Comparison of ENCODE assay signal across 22 mouse cellular contexts in the genomic region with DNA sequence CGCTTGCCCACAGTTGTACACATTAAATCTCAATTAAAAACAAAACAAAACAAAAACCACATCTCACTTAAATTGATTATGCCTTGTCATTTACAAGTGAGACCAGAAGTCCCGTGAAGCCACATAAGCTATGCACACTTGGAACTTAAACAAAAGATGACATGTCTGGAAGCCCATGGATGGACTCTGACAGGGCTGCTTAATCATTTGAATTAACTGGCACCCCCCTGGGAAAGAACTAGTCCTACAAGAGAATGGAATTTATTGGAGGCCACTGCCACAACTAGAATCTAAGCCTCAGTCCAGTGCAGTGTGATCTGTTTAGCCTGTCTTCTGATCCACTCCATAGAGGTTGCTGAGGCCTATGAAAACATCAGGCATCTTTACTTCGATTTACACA. TPM values are rescaled to one million over a fixed set of nuclear protein-coding genes. Genes with fewer than 3 reads are reported as not detected.
DNase-seq lines count a peak whose midpoint lies in the region; ATAC-seq lines count a peak whose summit lies in the region.
"Had no signal": no experiment of that assay in that cellular context is flagged by ENCODE, and none has a peak within 500 bp of the region (broad histone marks: within the 10 kb centered on the region; RNA-seq: fewer than 3 reads in every experiment).

No protein-coding gene starts in this region.

- H3K36me3 ChIP-seq in forebrain, embryonic 11.5 days (ENCODE audit: control insufficient read depth, insufficient read depth, low read length): no peaks in the 10 kb centered on the region
- H3K36me3 ChIP-seq in forebrain, embryonic 12.5 days (replicated peaks): no peaks in the 10 kb centered on the region
- no peaks in the 10 kb centered on the region for H3K36me3 ChIP-seq in midbrain, embryonic 10.5 days
- no peaks in the 10 kb centered on the region for H3K36me3 ChIP-seq in midbrain, embryonic 15.5 days (replicated peaks)
- H3K36me3 ChIP-seq in intestine, embryonic 15.5 days: no peaks in the 10 kb centered on the region
- H3K36me3 ChIP-seq: embryonic facial prominence, embryonic 13.5 days; heart, embryonic 10.5 days had no signal

- DNase-seq in forebrain, embryonic 11.5 days (ENCODE audit: low spot score): peak; percentile 46
- DNase-seq in midbrain, embryonic 10.5 days (ENCODE audit: low spot score): no peak
- peak; percentile 54 for DNase-seq in retina, embryonic 14.5 days (ENCODE audit: low spot score)
- DNase-seq in spleen, postnatal 10 days (ENCODE audit: low spot score in 2 of 2): no peak
- DNase-seq: adrenal gland, adult 2 months; adrenal gland, postnatal 25 days; cerebellum, adult 8-10 months; cerebellum, postnatal 14 days; embryo, embryonic 11 days; gastrocnemius, postnatal 10 days; heart, adult 18-20 months; heart, postnatal 10 days; heart, postnatal 4 days had no signal

- no peaks in the 10 kb centered on the region for H3K27me3 ChIP-seq in forebrain, embryonic 11.5 days (ENCODE audit: control insufficient read depth, insufficient read depth, low read length)
- no peaks in the 10 kb centered on the region for H3K27me3 ChIP-seq in forebrain, embryonic 12.5 days
- no peaks in the 10 kb centered on the region for H3K27me3 ChIP-seq in midbrain, embryonic 10.5 days (ENCODE audit: low read depth, poor library complexity, severe bottlenecking)
- H3K27me3 ChIP-seq in midbrain, embryonic 15.5 days (replicated peaks): no peaks in the 10 kb centered on the region
- no peaks in the 10 kb centered on the region for H3K27me3 ChIP-seq in intestine, embryonic 15.5 days (replicated peaks)
- H3K27me3 ChIP-seq: embryonic facial prominence, embryonic 13.5 days; Patski had no signal

- 51% methylated on average over 3 of the region's 3 CpGs for WGBS in forebrain, embryonic 11.5 days
- WGBS in forebrain, embryonic 12.5 days: 45% methylated on average over 3 of the region's 3 CpGs
- WGBS in midbrain, embryonic 10.5 days: 72% methylated on average over 3 of the region's 3 CpGs
- WGBS in midbrain, embryonic 15.5 days: 57% methylated on average over 3 of the region's 3 CpGs
- WGBS in intestine, embryonic 15.5 days: 80% methylated on average over 3 of the region's 3 CpGs

- H3K4me2 ChIP-seq in forebrain, embryonic 11.5 days (ENCODE audit: low read depth, low read length, severe bottlenecking): no peak overlapping the region
- no peak overlapping the region for H3K4me2 ChIP-seq in forebrain, embryonic 12.5 days
- H3K4me2 ChIP-seq in midbrain, embryonic 15.5 days: no peak overlapping the region
- H3K4me2 ChIP-seq in intestine, embryonic 15.5 days (replicated peaks): no peak overlapping the region
- H3K4me2 ChIP-seq: embryonic facial prominence, embryonic 13.5 days had no signal

- peaks cover 4% of the 10 kb centered on the region; the same call in 1 of the 2 replicates for H3K4me1 ChIP-seq in forebrain, embryonic 11.5 days (replicated peaks; ENCODE audit: control insufficient read depth, insufficient read depth, low read length)
- H3K4me1 ChIP-seq in forebrain, embryonic 12.5 days: peaks cover 14% of the 10 kb centered on the region
- peaks cover 22% of the 10 kb centered on the region for H3K4me1 ChIP-seq in midbrain, embryonic 10.5 days
- H3K4me1 ChIP-seq in midbrain, embryonic 15.5 days: peaks cover 8% of the 10 kb centered on the region
- peaks cover 14% of the 10 kb centered on the region for H3K4me1 ChIP-seq in intestine, embryonic 15.5 days (replicated peaks)

- H3K4me3 ChIP-seq in forebrain, embryonic 11.5 days (ENCODE audit: low read depth, low read length): no peak overlapping the region
- H3K4me3 ChIP-seq in forebrain, embryonic 12.5 days (replicated peaks): no peak overlapping the region
- H3K4me3 ChIP-seq in midbrain, embryonic 10.5 days: no peak overlapping the region
- no peak overlapping the region for H3K4me3 ChIP-seq in midbrain, embryonic 15.5 days
- no peak overlapping the region for H3K4me3 ChIP-seq in intestine, embryonic 15.5 days (replicated peaks)
- H3K4me3 ChIP-seq: embryonic facial prominence, embryonic 13.5 days; heart, embryonic 10.5 days had no signal

- no peaks in the 10 kb centered on the region for H3K9me3 ChIP-seq in forebrain, embryonic 11.5 days (ENCODE audit: control insufficient read depth, low read length)
- no peaks in the 10 kb centered on the region for H3K9me3 ChIP-seq in forebrain, embryonic 12.5 days
- H3K9me3 ChIP-seq in midbrain, embryonic 10.5 days (replicated peaks): no peaks in the 10 kb centered on the region
- no peaks in the 10 kb centered on the region for H3K9me3 ChIP-seq in midbrain, embryonic 15.5 days
- no peaks in the 10 kb centered on the region for H3K9me3 ChIP-seq in intestine, embryonic 15.5 days
- H3K9me3 ChIP-seq: embryonic facial prominence, embryonic 13.5 days; heart, embryonic 10.5 days had no signal

- ATAC-seq in forebrain, embryonic 11.5 days (replicated peaks; ENCODE audit: low FRiP score): no peak
- ATAC-seq in forebrain, embryonic 12.5 days (ENCODE audit: low FRiP score): no peak
- no peak for ATAC-seq in midbrain, embryonic 15.5 days (replicated peaks)
- ATAC-seq in intestine, embryonic 15.5 days: no peak
- ATAC-seq: forebrain, embryonic 16.5 days; hindbrain, embryonic 16.5 days; inflammation-experienced regulatory T-cells, adult 6 months; Patski had no signal

- H3K9ac ChIP-seq in forebrain, embryonic 11.5 days (ENCODE audit: low read length): no peak overlapping the region
- no peak overlapping the region for H3K9ac ChIP-seq in forebrain, embryonic 12.5 days
- no peak overlapping the region for H3K9ac ChIP-seq in midbrain, embryonic 15.5 days
- H3K9ac ChIP-seq in intestine, embryonic 15.5 days: no peak overlapping the region
- H3K9ac ChIP-seq: embryonic facial prominence, embryonic 13.5 days had no signal

- H3K27ac ChIP-seq in forebrain, embryonic 11.5 days (ENCODE audit: low read depth, low read length): no peak overlapping the region
- H3K27ac ChIP-seq in forebrain, embryonic 12.5 days: no peak overlapping the region
- H3K27ac ChIP-seq in midbrain, embryonic 10.5 days (replicated peaks): peak overlapping the region; percentile 25; the same call in 1 of the 2 replicates
- no peak overlapping the region for H3K27ac ChIP-seq in midbrain, embryonic 15.5 days
- no peak overlapping the region for H3K27ac ChIP-seq in intestine, embryonic 15.5 days
- H3K27ac ChIP-seq: embryonic facial prominence, embryonic 13.5 days; heart, embryonic 10.5 days had no signal

RNA-seq across cellular contexts. Expression of gene Sh3bgrl2, which starts 23.2 kb away (rescaled TPM):
- polyA plus RNA-seq in forebrain, embryonic 11.5 days (2014; fragmentation: Nextera tagmentation; extraction: Ambion mirVana): 13.2 TPM in 2 replicates
- 9.9 and 11.3 TPM in 2 replicates for polyA plus RNA-seq in forebrain, embryonic 12.5 days (2016; fragmentation: Nextera tagmentation; extraction: Ambion mirVana)
- 8.5 and 11.0 TPM in 2 replicates for polyA plus RNA-seq in midbrain, embryonic 10.5 days (2016; fragmentation: Nextera tagmentation; extraction: Ambion mirVana)
- polyA plus RNA-seq in midbrain, embryonic 15.5 days (2015; fragmentation: Nextera tagmentation; extraction: Ambion mirVana): 7.7 and 8.8 TPM in 2 replicates
- polyA plus RNA-seq in intestine, embryonic 15.5 days (2015; fragmentation: Nextera tagmentation; extraction: Ambion mirVana): 18.0 and 20.8 TPM in 2 replicates

Comparison
In these comparisons a context has a peak if more than half of its experiments do, and no peak if none do; other contexts are left out.
1. DNase-seq: peak in forebrain, embryonic 11.5 days (single experiment) and retina, embryonic 14.5 days (single experiment); none in midbrain, embryonic 10.5 days (single experiment) and spleen, postnatal 10 days (0 of 2).